Mouse (Mus musculus) heart, postnatal 0 days (tissue): Measurements from ENCODE around the gene Gabbr2.

Experiments used
- CTCF ChIP-seq: IDR thresholded peaks from 2 replicates; pipeline ENCODE4 v1.5.1; 2016; ENCODE audit warnings: antibody characterized with exemption, control low read depth, low read depth
- EP300 ChIP-seq: IDR thresholded peaks from 2 replicates; pipeline ENCODE4 v1.6.1; 2016; ENCODE audit warnings: antibody characterized with exemption, low read depth

GRCm38 (mm10) chr4:46710018-46710417 lies 281.7 kb downstream of the Gabbr2 start:
- TF ChIP-seq CTCF (no peak), EP300 (no peak)
